Mouse (Mus musculus): ENCODE data around the gene Mboat7.

Gene Mboat7

DNA sequence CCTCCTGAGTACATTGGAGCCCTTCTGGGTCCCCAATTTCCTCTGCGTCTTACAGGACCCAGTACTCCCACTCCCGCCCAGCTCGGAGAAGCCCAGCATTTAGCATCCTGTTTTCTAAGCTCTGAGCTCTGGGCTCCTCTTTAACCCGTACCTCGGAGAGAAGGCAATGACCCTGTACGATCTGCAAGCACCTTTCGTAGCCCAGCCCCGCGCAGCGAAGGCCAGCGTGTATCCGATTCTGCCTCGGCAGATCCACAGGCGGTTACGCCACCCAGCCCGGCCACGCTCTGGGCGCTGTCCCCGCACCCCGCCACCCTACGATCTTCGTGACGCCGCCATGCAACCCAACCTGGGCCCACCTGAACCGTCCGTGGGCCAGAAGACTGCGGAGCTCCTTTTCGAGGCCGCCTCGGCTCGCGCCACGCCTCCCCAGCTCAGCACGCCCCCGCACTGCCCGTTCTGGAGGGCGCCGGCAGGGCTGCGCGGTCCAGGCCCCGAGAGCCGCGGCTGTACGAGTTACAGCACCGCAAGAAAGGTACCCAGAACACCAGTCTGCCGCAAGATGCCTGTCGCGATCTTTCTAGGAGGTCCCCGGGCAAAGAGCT lies 839 bp downstream of the Mboat7 start, which contains the start of gene Tsen34:
Gene Tsen34 (plus strand): TSS at position 482 of the 605 bp plus-strand sequence.
- DNase-seq (ENCODE audit: low read depth, low spot score) = no peak

DNA sequence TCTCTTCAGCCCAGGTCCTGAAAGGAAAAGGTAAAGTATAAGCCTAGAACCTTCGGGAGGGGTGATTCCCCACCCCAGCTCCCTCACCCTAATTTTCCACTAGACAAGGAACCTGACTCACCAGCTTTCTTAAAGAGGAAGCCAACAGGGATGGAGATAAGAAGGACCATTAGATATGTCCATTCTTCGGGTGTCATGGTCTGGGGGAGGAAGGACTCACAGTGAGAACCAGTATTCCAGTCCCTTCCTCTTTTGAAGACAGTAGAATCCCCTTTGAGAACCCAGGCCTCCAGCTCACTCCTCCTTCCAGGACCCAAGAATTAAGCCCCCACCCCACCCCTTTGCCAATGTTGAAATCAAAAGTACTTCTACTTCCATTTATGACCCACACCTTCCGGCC lies 1.4 kb downstream of the Mboat7 start:
- no peak for DNase-seq (ENCODE audit: low read depth, low spot score)

DNA sequence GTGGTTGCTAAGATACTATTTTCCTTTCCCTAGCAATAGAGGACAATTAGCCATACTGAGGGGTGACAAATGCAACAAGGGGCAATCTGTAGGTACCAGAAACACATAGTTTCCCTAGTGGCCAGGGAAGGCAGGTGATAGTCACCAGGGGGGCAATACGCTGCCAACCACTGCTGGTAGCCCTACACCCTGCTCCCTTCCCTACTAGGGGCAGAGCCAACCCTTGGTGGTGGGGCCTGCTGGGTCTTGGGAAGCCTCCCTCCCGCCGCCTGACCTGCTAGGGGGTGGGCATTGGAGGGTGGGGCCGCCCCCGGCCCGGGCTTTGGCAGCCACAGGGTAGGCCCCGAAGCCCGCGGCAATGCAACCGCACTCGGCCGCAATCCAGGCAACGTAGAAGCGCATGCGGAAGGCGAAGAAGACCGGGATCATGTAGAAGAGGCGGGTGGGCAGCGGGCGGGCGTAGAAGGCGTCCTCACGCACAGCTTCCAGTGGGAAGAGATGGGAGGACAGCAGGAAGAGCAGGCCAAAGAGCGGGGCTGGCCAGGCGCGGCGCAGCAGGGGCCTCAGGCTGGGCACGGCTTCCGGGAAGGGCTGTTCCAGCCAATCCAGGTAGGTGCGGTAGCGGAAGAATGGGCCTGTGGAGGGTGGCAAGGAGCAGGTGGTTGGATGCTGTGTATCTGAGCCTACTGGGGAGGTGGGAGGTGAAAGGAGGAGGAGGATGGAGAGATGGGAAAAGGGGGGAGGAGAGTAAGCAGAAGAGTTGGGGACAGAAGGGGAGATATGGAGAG lies 7.7 kb downstream of the Mboat7 start:
- DNase-seq (ENCODE audit: low read depth, low spot score) = no peak

DNA sequence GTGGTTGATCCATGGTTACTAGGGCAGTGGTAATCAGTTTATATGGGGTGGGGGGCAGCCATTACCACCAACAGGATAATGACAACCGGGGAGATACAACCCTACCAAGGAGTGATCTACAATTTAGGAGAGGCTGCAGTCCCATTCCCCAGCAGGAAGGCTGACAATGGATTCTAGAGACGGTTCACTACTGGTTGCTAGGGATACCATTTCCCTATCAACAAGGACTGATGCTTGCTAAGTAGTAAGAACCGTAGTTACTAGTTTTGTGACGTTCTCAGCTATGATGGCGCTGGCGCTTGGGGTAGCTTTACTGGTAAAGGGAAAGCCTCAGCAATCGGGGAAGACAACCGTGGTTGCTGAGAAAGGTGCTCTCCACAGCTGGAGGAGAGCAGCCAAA lies 8.6 kb downstream of the Mboat7 start:
- DNase-seq (ENCODE audit: low read depth, low spot score) = no peak

DNA sequence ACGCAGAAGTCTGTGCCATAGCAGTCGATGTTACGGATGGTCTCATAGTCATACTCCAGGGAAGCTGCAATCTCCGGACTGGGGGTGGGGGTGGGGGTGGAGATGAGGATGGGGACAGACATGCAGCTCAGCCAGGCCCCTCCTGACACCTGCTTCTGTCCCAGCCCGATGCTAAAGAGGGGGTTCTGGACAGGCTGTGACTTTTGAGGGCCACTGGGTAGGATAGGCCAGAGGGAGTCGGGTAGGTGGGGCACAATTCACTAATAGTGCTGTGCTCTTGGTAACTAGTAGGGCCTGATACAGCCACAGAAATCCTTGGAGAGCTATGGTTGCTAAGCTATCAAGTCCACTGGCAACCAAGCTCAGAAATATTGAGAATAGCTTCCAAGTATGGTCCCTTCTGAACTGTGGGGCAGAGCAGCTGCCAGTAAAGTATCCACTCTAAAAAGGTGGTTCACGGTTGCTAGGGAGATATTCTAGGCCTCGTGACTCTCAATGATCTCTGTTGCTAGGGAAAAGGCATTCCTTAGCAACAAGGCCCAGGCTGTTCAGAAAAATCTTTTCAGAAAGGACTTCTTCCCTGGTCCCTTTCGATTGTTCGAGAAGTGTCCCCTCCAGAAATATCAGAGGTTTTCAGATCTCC lies 9.3 kb downstream of the Mboat7 start:
- DNase-seq (ENCODE audit: low read depth, low spot score) = no peak

DNA sequence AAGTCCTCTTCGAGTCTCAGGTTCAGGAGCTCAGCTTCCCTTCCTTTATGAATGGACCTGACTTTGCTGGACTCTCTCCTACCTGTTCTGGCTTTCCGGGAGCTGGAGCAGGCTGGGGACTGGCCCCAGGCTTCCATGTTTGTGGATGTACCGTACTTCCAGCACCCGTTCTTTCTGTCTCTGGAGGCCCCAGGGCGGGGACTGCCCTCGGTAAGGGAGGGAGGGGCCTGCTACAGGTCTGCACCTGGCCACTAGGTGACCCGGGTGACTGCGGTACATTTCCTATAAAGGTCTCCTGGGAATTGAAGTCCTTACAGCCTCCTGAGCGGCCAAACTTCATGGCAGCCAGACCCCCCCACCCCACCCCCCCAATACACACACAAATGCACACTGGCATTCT lies 16.0 kb downstream of the Mboat7 start, which contains the start of gene Tmc4:
Gene Tmc4 (minus strand): TSS at position 212 of the 400 bp plus-strand sequence.
- DNase-seq (ENCODE audit: low read depth, low spot score) = no peak

DNA sequence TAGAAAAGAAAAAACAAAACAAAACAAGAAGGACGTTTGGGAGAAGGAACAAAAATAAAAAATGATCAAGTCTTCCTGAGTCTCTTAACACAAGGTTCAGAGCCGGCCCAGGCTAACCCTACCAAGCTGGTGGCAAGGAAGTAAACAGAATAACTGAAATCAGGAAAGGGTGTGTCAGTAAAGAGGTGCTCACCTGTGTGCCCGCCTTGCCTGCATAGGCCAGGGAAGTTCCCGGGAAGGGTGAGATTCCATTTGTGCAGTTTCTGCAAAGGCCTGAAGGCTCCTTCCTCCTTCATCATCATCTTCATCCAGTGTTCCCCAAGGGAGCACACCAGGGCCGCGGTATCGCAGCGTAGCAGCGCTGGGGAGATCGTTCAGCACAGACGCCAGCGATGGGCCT lies 17.0 kb downstream of the Mboat7 start:
- no peak for DNase-seq (ENCODE audit: low read depth, low spot score)

DNA sequence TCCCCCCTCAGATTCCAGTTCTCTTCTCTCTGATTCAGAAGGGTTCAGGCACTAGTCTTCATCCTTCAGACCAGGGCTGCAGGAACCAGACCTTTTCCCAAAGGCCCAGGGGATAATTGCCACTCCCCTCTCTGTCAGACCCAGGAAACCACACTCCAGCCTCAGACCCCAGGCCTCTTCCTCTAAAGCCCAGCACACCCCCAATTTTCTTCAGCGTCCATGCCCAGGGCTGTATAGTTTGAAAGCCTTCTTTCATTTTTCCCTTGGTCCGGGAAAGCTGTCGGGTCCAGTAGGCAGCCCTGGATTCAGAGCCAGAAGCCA lies 18.1 kb downstream of the Mboat7 start:
- DNase-seq (ENCODE audit: low read depth, low spot score) = no peak

DNA sequence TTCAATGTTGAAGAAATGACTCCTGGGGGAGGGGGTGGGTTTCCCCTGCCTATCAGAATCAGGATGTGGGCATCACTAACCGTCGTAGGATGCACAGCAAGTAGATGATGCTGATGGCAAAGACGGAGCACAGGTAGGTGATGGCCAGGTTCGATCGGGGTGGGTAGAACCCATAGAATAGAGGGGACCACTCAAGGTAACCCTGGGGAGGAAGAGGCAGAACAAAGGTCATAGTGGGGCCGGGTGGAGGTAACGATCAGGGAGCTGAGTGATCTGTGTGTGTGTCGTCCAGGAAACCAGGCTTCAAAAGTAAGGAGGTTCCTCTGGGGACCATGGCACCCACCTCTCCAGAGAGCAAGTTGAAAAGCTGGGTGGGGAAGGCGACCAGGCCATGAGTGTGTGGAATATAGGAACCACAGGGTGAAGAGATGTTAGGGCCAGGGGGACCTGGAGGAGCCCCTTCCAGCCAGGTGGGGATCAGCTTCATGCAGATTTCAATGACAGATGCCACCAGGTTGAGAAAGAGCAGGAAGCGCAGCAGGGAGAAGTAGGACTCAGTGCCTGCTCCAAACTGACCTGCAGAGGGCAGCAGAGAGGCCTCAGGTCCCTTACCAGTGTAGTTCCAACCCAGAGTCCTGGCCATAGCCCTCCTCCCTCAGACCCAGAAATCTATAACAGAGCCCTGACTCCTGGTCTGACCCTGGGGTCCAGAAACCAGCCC lies 18.7 kb downstream of the Mboat7 start:
- no peak for DNase-seq (ENCODE audit: low read depth, low spot score)

DNA sequence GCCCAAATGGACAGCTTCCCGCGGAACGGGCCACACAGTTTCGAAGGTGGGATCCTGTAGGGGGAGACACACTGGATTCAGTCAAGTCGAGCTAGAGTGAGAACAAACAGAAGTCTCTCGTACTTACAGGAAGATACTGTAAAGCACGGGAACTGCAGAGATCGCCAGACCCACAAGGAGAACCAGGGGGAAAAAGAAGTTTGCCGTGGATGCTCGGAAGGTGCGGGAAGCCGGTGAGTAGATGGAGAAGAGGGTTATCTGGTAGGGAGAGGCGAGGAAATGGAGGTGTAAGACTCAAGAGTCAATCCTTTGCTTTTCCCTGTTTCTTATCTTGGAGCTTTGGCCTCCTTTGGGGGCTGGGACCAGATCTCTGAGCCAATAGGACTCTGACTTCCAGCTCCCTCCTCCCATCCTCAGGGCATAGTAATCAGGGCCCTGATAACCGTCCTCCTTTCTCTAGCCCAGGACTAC lies 26.4 kb downstream of the Mboat7 start:
- DNase-seq (ENCODE audit: low read depth, low spot score) = no peak

DNA sequence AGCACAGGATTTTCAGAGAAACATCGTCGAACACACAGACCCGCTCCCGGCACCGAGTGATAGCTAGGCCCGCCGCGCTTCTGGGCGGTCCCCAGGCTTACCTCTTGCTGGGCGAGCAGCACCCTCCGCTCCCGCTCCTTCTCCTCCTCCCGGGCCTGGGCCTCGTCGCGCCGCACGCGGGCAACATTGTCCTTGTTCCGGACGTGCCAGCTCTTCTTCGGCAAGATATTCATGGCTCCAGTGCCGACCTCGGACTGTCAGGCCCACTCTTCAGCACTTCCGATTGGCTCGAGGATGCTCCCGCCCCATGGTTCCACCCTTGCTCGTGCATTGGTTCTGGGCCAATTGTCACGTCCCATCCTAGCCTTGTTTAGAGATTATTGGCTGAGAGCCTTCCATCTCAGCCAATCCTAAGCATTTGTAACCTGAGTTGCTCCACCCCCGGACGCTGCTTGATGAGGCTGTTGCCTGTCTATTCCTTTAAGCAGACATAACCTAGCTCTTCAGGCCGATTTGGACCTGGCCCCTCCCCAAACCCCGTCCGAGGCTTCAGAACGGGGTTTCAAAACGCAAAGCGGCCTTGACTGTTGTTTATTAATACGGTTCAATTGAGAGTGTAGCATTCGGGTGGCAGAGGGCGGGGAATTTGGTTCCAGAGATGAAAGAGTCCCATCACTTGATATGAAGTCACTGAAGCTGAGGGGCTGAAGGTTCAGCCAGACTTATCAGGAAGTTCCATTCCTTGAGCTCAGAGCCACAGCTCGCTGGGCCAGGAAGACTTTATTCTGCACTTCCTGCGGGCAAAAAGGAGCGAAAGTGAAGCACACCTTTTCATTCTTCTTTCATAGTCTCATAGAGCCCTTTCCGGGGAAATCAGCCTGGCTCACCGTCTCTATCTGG lies 27.9 kb downstream of the Mboat7 start, which contains the start of gene Leng1:
Gene Leng1 (minus strand): TSS at position 626 of the 900 bp plus-strand sequence.
- DNase-seq (ENCODE audit: low read depth, low spot score) = peak; percentile 87

DNA sequence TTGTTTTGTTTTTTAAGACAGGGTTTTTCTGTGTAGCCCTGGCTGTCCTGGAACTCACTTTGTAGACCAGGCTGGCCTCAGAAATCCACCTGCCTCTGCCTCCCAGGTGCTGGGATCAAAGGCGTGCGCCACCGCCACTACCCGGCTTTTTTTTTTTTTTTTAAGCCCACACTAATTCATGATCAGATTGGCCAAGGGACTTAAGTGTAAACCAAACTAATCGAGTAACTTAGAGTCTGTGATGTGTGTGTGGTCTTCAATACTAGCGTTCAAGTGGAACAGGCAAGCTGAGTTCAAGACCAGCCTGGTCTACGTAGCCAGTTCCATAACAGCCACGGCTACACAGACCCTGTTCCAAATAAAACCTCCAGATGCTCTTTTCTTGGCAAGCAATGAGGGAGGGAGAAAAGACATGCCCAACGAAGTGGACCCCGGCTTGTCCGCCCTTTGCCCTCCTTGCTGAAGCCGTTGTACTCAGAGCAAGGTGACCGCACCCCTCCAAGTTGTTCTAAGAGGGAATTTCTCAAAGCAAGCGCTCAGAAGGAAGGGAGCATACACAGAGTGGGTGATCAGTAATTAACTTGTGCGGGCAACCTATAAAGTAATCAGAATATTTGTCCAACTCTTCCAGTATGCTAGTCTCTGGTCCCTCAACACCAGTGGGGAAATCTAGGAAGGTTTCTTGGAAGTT lies 28.7 kb downstream of the Mboat7 start:
- DNase-seq (ENCODE audit: low read depth, low spot score) = no peak

DNA sequence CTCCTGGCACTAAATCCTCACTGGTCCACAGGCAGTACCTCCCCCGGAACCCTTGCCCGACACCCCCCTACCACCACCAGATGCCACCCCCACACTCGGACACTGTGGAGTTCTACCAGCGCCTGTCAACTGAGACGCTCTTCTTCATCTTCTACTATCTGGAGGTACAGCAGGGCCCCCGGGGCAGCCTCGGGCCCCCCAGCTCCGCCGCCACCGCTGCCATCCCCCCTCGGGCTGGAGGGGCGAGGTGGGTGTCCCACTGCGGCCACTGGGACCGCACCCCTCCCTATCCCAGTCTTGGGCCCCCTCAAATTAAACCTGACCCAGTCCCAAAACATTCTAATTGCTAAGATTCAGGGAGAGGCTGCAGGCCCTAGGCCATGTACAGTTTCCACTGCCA lies 34.7 kb downstream of the Mboat7 start:
- no peak for DNase-seq (ENCODE audit: low read depth, low spot score)

DNA sequence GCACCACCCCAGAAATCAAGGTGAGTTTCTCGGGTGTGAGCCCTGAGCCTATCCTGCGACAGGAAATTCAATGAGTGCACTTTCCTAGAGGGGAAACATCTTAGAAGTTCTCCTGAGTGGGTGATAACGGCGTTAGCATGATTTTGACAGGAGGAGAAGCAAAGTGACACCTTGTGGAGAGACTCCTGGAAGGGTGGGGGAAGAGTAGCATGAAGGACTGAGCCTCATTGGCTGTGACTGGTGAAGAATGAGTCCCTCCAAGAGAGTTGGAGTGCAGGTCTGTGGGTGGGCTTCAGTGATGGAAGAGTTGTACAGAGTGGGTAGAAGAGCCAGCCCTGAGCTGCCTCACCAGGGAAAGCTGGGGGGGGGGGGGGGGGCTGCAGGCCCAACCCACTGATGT lies 36.4 kb downstream of the Mboat7 start:
- DNase-seq (ENCODE audit: low read depth, low spot score) = no peak

DNA sequence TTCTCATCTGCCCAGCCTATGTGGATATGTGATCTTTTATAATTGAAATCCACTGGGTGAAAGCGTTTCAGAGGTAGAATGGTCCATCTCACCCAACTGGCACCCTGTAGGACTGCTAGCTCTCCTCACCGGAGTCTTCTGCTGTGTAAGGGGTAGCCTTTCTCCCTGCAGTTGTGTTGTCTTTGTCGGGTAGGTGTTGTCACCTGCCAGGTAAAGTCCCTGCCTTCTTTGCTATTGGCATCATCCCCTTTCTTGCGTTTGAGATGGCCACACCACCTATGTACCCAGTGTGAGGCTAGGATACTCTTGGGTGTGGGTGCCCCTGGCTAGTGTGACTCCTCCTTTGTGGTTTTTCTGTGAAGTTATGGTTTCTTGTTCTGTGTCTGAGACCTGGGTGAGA lies 46.7 kb downstream of the Mboat7 start:
- no peak for DNase-seq (ENCODE audit: low read depth, low spot score)

DNA sequence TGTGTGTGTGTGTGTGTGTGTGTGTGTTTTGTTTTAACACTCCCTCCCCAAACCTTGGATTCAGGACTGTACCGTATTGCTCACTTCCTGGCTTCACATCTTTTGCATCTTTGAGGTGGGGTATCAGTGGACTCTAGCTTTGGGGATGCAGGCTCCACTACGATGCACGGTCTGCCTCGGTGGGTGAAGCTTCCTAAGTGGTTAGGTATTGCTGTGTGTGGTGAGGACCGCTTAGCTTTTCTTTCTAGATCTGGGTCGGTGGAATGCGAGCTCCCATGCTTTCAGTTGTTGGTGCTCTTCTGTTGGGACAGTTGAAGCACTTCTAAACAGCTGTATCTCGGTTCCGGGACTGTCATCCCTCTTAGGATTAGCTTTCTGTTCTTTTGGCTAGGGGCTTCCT lies 47.1 kb downstream of the Mboat7 start:
- no peak for DNase-seq (ENCODE audit: low read depth, low spot score)

DNA sequence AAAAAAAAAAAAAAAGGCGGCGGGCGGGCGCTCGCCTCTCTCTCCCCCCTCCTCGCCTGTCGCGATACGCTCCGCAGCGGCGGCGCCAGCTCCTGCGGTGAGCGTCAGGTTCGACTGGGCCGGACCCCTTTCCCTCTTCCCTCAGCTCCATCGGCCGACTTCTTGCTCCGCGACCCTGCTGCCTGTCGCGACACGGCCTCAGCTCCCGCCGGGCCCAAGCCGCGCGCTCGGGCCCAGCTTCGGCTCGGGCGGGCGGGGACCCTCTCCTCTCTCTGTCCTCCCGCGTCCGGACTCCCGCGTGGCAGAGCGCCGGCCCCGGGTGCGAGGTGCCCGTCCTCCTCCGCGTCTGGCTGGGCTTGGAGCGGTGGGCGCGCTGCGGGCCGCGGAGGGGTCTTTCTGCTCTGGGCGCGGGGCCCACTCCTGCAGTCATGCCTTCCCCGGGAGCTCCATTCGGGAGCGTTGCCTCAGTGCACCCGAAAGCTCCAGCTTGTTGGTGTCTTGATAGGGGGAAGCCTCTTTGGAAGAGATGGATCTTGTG lies 47.8 kb downstream of the Mboat7 start:
- no peak for DNase-seq (ENCODE audit: low read depth, low spot score)

DNA sequence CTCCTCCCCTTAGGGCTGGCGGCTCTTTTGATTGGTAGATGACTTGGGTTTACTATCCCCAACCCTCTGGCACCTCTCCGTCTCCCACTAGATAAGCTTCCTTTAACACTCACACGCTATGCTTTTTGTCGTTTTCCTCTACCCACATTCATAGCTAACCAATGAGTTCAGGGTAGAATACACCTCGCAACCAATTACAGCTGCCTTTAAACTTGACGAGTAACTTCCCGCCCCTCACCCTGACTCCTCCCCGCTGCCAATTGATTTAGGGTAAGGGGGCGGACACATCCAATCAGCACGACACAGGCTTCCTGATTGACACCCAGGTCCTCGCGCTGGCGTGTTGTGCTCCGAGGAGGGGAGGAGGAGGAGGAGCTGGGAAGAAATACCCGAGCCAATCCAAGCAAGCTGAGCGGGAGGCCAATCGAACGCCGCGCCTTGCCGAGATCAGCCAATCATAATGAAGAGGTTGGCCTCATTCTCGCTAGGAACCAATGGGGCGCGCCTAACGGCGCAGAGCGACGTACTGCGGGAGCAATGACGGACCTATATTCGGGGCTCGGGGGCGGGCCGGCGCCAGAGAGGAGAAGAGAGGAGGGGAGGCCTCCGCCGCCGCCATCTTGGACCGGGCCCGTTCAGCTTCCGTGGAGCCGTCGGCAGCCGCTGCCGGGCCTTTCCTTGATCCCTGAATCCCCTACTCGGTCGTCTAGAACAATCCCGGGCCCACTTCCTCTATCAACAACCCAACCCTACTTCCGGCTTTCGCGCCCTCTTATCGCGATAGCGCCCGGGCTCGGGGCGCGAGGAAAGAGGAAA lies 48.4 kb downstream of the Mboat7 start, which contains the start of gene Cnot3:
Gene Cnot3 (plus strand): TSS at position 597 of the 816 bp plus-strand sequence.
- DNase-seq (ENCODE audit: low read depth, low spot score) = peak; percentile 97

DNA sequence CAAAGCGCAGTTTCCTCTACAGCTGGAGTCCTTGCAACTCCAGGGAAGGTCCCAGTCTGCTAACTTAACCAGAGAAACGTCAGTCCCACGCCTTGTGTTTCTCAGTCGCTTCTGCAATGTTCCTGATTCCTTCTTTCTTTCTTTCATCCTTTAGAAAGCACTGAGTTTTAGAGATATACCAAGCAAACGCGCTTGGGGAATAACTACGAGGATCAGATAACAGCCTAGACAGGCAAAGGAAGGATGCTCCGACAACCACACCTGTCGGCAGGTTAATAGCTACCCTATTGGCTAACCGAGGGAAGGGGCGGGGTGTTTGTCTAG lies 49.0 kb downstream of the Mboat7 start:
- DNase-seq (ENCODE audit: low read depth, low spot score) = no peak
